11 mouse cellular contexts compared by ENCODE assay signal in genomic region chr13:28607551-28608114, GRCm38 (mm10).
DNase-seq lines count a peak whose midpoint lies in the region; ATAC-seq and TF ChIP-seq lines count a peak whose summit lies in the region.
"Had no signal": no experiment of that assay in that cellular context is flagged by ENCODE, and none has a peak within 500 bp of the region (broad histone marks: within the 10 kb centered on the region; RNA-seq: fewer than 3 reads in every experiment).

No protein-coding gene starts in this region.

- H3K4me3 ChIP-seq in kidney, adult 2 months (ENCODE audit: insufficient read depth, low read depth, low read length): no peak overlapping the region
- H3K4me3 ChIP-seq in embryonic facial prominence, embryonic 13.5 days: no peak overlapping the region
- no peak overlapping the region for H3K4me3 ChIP-seq in heart, embryonic 13.5 days

- DNase-seq in kidney, adult 2 months: peak; percentile 19
- DNase-seq in kidney, adult 18-20 months: no peak
- peak; percentile 60 for DNase-seq in lung, postnatal 10 days
- no peak for DNase-seq in left cerebral cortex, adult 9 months (ENCODE audit: low spot score in 2 of 2)
- DNase-seq in layer of hippocampus, postnatal 10 days (ENCODE audit: low spot score in 2 of 2): no peak
- DNase-seq: cerebellum, adult 8-10 months; right cerebral cortex, adult 18-20 months; thymus, adult 18-20 months had no signal

- H3K36me3 ChIP-seq in kidney, adult 2 months (ENCODE audit: control insufficient read depth, insufficient read depth, low read length): no peaks in the 10 kb centered on the region
- H3K36me3 ChIP-seq in embryonic facial prominence, embryonic 13.5 days: no peaks in the 10 kb centered on the region
- no peaks in the 10 kb centered on the region for H3K36me3 ChIP-seq in heart, embryonic 13.5 days

- no peak overlapping the region for H3K27ac ChIP-seq in kidney, adult 2 months (ENCODE audit: insufficient read depth, low read depth, low read length)
- peak overlapping the region; percentile 44; the same call in 1 of the 2 replicates for H3K27ac ChIP-seq in embryonic facial prominence, embryonic 13.5 days
- peak overlapping the region; percentile 76 for H3K27ac ChIP-seq in heart, embryonic 13.5 days (replicated peaks)

- no peaks in the 10 kb centered on the region; the same call in 1 of the 2 replicates for H3K4me1 ChIP-seq in kidney, adult 2 months (ENCODE audit: control insufficient read depth, insufficient read depth, low read length)
- H3K4me1 ChIP-seq in embryonic facial prominence, embryonic 13.5 days: peaks cover 18% of the 10 kb centered on the region
- peaks cover 5% of the 10 kb centered on the region; the same call in 1 of the 2 replicates for H3K4me1 ChIP-seq in heart, embryonic 13.5 days

- 52% methylated on average over 6 of the region's 6 CpGs for WGBS in kidney, adult 2 months
- 41% methylated on average over 6 of the region's 6 CpGs for WGBS in embryonic facial prominence, embryonic 13.5 days
- 32% methylated on average over 6 of the region's 6 CpGs for WGBS in heart, embryonic 13.5 days

- no peak overlapping the region for H3K4me2 ChIP-seq in embryonic facial prominence, embryonic 13.5 days
- no peak overlapping the region for H3K4me2 ChIP-seq in heart, embryonic 13.5 days

- no peak for TF ChIP-seq POLR2A in kidney, adult 2 months (IDR thresholded peaks at IDR 0.05; ENCODE audit: low read depth, low read length)

- no peak overlapping the region for H3K9ac ChIP-seq in embryonic facial prominence, embryonic 13.5 days
- no peak overlapping the region for H3K9ac ChIP-seq in heart, embryonic 13.5 days

- no peaks in the 10 kb centered on the region; the same call in 1 of the 2 replicates for H3K27me3 ChIP-seq in kidney, adult 2 months (replicated peaks; ENCODE audit: control insufficient read depth, insufficient read depth, low read length)
- no peaks in the 10 kb centered on the region for H3K27me3 ChIP-seq in embryonic facial prominence, embryonic 13.5 days
- H3K27me3 ChIP-seq in heart, embryonic 13.5 days (replicated peaks): no peaks in the 10 kb centered on the region

- H3K9me3 ChIP-seq in embryonic facial prominence, embryonic 13.5 days: no peaks in the 10 kb centered on the region
- H3K9me3 ChIP-seq in heart, embryonic 13.5 days: peaks cover under 1% of the 10 kb centered on the region; the same call in 1 of the 2 replicates

- no peak for ATAC-seq in embryonic facial prominence, embryonic 13.5 days (ENCODE audit: insufficient number of reproducible peaks, insufficient read depth, low FRiP score, low TSS enrichment, low read depth)
- ATAC-seq in heart, embryonic 13.5 days (ENCODE audit: extremely low read depth, insufficient number of reproducible peaks, low FRiP score, low TSS enrichment): no peak
- no peak for ATAC-seq in CD4-positive, CD25-positive, alpha-beta regulatory T cell, adult 4 months

- no peak for TF ChIP-seq CTCF in kidney, adult 2 months (conservative IDR thresholded peaks at IDR 0.05; ENCODE audit: insufficient read depth, insufficient read length, low read depth, low read length)

Comparison
In these comparisons a context has a peak if more than half of its experiments do, and no peak if none do; other contexts are left out.
1. DNase-seq: peak in kidney, adult 2 months (single experiment) and lung, postnatal 10 days (single experiment); none in kidney, adult 18-20 months (single experiment), left cerebral cortex, adult 9 months (0 of 2) and layer of hippocampus, postnatal 10 days (0 of 2).